Mouse (Mus musculus) liver, postnatal 0 days (tissue): Measurements from ENCODE around the gene Rexo2. TPM values are rescaled to one million over a fixed set of nuclear protein-coding genes. Genes with fewer than 3 reads are reported as not detected.

Source experiments
- ATAC-seq: fragments of 200-750 bp; cut with Nextera tagmentation; 2 replicates; pipeline ENCODE4 v1.8.0; 2017; ENCODE audit warnings: mild to moderate bottlenecking, moderate library complexity
- DNase-seq: peaks from one replicate; pipeline ENCODE4 v3.0.0-alpha.2; 2016
- H3K27ac ChIP-seq: fragments of 300-500 bp; sonication (generic); 2 replicates; pipeline ENCODE4 v1.5.1; 2014; ENCODE audit warnings: antibody characterized with exemption, moderate library complexity, mild to moderate bottlenecking, low read depth
- H3K27me3 ChIP-seq: fragments of 300-500 bp; sonication (generic); 2 replicates; pipeline ENCODE4 v1.6.1; 2014; ENCODE audit warnings: low read length, control low read depth, mixed read lengths; ENCODE audit not compliant: insufficient read depth
- H3K36me3 ChIP-seq: fragments of 300-500 bp; sonication (generic); replicated peaks from 2 replicates; pipeline ENCODE4 v1.6.1; 2014; ENCODE audit warnings: mild to moderate bottlenecking, control low read depth, low read length, moderate library complexity, mixed read lengths; ENCODE audit not compliant: insufficient read depth
- H3K4me1 ChIP-seq: fragments of 300-500 bp; sonication (generic); 2 replicates; pipeline ENCODE4 v1.6.1; 2014; ENCODE audit warnings: antibody characterized with exemption, mild to moderate bottlenecking, control low read depth; ENCODE audit not compliant: insufficient read depth
- H3K4me2 ChIP-seq: fragments of 300-500 bp; sonication (generic); 2 replicates; pipeline ENCODE4 v1.6.1; 2014; ENCODE audit warnings: low read depth, mild to moderate bottlenecking, low read length, moderate library complexity, mixed read lengths
- H3K4me3 ChIP-seq: fragments of 300-500 bp; sonication (generic); 2 replicates; pipeline ENCODE4 v1.5.1; 2014; ENCODE audit warnings: low read depth, low read length
- H3K9ac ChIP-seq: fragments of 300-500 bp; sonication (generic); replicated peaks from 2 replicates; pipeline ENCODE4 v1.6.1; 2014; ENCODE audit warnings: mild to moderate bottlenecking, moderate library complexity
- H3K9me3 ChIP-seq: fragments of 300-500 bp; sonication (generic); 2 replicates; pipeline ENCODE4 v1.6.1; 2016; ENCODE audit warnings: mild to moderate bottlenecking, control low read depth, low read length, mixed read lengths
- CTCF ChIP-seq: sonication (generic); IDR thresholded peaks from 2 replicates; pipeline ENCODE4 v1.5.1; 2016; ENCODE audit warnings: antibody characterized with exemption, low read depth
- EP300 ChIP-seq: IDR thresholded peaks from 2 replicates; pipeline ENCODE4 v1.6.1; 2016; ENCODE audit warnings: antibody characterized with exemption, low read depth, mild to moderate bottlenecking
- WGBS: fragments of 180-500 bp; shearing (Covaris S2); extraction: QIAGEN DNeasy Blood & Tissue Kit; methylation state at CpG from one replicate; pipeline ENCODE4 v1.1.7; 2014; ENCODE audit not compliant: insufficient replicate concordance; 5-methylcytosine and 5-hydroxymethylcytosine counted together
- polyA plus RNA-seq: library from polyadenylated mRNA; unstranded; fragments of >200 nt; fragmentation: Nextera tagmentation; extraction: Ambion mirVana; gene quantifications from 2 replicates; pipeline ENCODE4 v1.2.1, GENCODE M21; 2015

The Rexo2 gene
- polyA plus RNA-seq, 1 experiment from 2014 or later, result 65.9 TPM

DNA sequence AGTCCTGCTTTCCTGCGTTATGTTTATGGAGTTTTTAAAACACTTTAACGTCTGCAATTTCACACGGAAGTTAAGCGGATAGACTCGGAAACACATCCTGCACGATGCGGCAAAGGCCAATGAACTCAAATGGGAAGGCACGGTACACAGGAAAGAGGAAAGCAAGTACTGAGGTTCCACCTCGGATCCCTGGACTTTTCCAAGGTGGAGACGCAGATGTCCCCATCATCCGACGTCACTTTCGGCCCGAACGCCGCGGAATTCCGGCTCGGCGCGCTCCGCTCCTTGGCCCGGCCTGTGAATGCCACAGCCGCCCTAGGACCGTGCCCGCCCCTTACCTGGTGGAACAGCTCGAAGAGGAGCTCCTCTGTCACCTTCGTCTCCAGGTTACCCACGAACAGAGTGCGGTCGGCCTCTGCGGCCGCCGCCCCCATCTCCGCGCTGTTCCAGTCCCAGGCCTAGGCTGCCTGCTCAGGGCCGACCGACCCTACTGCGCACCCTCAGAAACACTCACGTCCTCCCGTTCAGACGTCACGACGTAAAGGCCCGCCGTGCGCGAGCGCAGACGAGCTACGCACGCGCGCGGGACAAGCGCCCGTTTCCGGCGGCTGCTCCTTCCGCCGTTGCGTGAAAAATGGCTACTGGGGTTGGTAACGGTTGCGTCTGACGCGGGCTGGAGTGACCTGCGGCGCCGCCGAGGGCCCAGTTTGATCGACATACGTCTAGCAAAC is 14.6 kb upstream of the Rexo2 start, which contains the start of the genes Rbm7 and Gm5617:
Gene Rbm7, minus strand, starts transcription at position 483 of the 731 bp plus-strand sequence.
Gene Gm5617, plus strand, starts transcription at position 626 of the 731 bp plus-strand sequence.
- peak within 1 kb of the TSS; percentile 84 for H3K4me2 ChIP-seq
- peak; percentile 100 for ATAC-seq
- WGBS, result under 1% methylated on average over 71 of the region's 72 CpGs
- H3K4me3 ChIP-seq, result peak within 1 kb of the TSS; percentile 77
- H3K27ac ChIP-seq, result peak within 1 kb of the TSS; percentile 92
- H3K9me3 ChIP-seq, result no peaks in the 10 kb centered on the region
- peak; percentile 94 for DNase-seq
- H3K9ac ChIP-seq, result peak within 1 kb of the TSS; percentile 81
- H3K36me3 ChIP-seq, result peaks cover 36% of the 10 kb centered on the region
- TF ChIP-seq EP300 (no peak), CTCF (no peak)
- H3K4me1 ChIP-seq, result peaks cover 22% of the 10 kb centered on the region
- H3K27me3 ChIP-seq, result no peaks in the 10 kb centered on the region

DNA sequence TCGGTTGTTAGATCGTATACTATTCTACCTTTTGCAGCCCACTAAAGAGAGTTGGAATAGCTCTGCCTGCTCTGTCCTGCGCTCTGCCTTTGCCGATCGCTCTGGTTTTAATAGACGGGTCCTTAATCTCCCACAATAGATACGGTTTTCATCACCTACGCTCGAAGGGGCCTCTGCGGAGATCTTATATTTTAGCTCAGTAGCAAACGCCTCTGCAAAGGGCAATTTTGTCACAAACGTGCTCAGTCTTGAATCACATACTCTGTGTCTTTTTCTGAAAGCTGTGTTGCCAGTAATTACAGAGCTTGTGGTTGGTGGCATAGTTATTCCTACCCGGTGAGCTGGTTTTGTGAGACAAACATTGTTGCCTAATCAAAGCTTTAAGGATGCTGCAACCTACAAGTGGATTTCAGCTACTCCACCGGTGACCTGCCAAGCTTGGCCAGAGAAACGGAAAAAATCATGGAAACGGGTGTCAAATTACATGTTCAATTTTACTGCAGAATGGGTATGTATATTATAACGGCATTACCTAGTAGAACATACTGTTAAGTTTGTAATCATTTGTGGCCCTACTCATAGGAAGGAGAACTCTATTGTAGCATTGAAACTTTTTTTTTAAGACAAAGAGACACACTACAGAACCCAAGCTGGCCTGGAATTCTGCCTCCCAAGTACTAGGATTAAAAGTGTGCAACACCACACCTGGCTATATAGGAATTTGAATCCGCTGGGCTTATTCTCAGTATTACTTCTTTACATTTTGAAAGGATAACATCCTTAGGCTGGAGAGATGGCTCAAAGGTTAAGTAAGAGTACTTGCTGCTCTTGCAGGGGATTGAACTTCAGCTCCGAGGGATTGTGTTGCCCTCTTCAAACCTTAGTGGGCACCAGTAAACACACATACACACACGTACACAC is 1.1 kb upstream of the Rexo2 start:
- H3K4me2 ChIP-seq, result peak overlapping the region; percentile 95
- H3K4me1 ChIP-seq, result peaks cover 7% of the 10 kb centered on the region; the same call in 1 of the 2 replicates
- DNase-seq (no peak), ATAC-seq (no peak)
- 0 out of 2 replicates have a peak overlapping the region, but pooled peaks have one; percentile 9 for H3K9ac ChIP-seq
- no peak overlapping the region for H3K27ac ChIP-seq
- WGBS, result 40% methylated on average over 20 of the region's 20 CpGs
- no peaks in the 10 kb centered on the region for H3K27me3 ChIP-seq
- H3K4me3 ChIP-seq, result peak overlapping the region; percentile 82
- no peak for TF ChIP-seq EP300
- TF ChIP-seq CTCF, result no peak
- H3K36me3 ChIP-seq, result peaks cover 5% of the 10 kb centered on the region; the same call in 1 of the 2 replicates
- H3K9me3 ChIP-seq, result no peaks in the 10 kb centered on the region

DNA sequence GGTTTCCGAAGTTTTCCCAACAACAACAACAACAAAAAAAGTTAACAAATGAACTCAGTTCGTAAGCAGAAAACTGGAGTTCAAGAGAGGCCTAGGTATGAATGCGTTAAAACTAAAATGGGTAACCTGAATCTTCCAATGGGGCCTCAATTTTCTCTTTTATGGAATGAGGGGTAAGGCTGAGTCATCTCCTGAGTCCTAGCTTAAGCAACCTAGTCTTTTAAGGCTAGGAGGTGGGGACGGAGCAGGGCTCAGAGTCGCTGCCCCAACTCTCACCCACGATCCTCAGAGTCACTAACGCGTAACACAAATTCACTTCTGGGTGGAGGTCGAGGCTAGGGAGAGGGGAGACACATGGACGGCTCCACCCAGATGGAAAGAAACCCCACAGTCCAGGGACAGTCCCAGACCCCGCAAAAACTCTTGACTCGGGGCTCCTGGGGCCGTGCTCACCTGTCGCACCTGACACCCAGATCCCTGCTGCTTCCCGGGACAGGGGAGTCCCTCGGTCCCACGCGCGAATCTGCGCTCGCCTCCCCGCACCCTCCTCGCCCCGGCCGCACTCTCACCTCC is 499 bp downstream of the Rexo2 start:
- ATAC-seq, result peak; percentile 20
- Histone ChIP-seq H3K36me3 (peaks cover 5% of the 10 kb centered on the region; the same call in 1 of the 2 replicates), H3K27me3 (no peaks in the 10 kb centered on the region), H3K27ac (peak overlapping the region; percentile 58), H3K9ac (peak overlapping the region; percentile 82), H3K4me1 (peaks cover 7% of the 10 kb centered on the region; the same call in 1 of the 2 replicates), H3K4me3 (peak overlapping the region; percentile 82), H3K4me2 (peak overlapping the region; percentile 95), H3K9me3 (no peaks in the 10 kb centered on the region)
- DNase-seq, result no peak
- TF ChIP-seq EP300, result no peak
- no peak for TF ChIP-seq CTCF
- WGBS, result 6% methylated on average over 22 of the region's 25 CpGs

DNA sequence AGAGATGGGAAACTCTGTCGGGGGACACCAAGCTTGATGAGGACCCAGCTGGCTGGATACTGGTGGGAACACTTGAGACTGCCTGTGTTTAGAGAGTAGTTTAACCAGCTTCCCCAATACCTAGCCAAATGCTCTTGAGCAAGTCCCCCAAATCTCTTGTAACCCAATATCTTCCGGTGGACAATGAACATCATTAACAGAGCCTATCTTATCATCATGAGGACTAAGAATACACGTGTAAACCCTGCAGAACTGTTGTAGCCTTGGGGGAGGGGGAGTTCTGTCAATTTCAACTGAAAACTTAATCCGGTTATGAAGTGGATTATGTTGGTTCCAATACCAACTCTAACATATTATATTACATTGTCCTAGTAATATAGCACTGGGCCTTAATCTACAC is 1.6 kb downstream of the Rexo2 start:
- H3K9me3 ChIP-seq, result no peaks in the 10 kb centered on the region
- peaks cover 9% of the 10 kb centered on the region; the same call in 1 of the 2 replicates for H3K36me3 ChIP-seq
- H3K4me2 ChIP-seq, result no peak overlapping the region
- ATAC-seq (no peak), DNase-seq (no peak)
- H3K4me3 ChIP-seq, result no peak overlapping the region
- no peaks in the 10 kb centered on the region for H3K27me3 ChIP-seq
- WGBS, result 73% methylated on average over 4 of the region's 4 CpGs
- TF ChIP-seq CTCF, result no peak
- no peak for TF ChIP-seq EP300
- peaks cover 7% of the 10 kb centered on the region; the same call in 1 of the 2 replicates for H3K4me1 ChIP-seq
- H3K9ac ChIP-seq, result no peak overlapping the region
- H3K27ac ChIP-seq, result no peak overlapping the region

DNA sequence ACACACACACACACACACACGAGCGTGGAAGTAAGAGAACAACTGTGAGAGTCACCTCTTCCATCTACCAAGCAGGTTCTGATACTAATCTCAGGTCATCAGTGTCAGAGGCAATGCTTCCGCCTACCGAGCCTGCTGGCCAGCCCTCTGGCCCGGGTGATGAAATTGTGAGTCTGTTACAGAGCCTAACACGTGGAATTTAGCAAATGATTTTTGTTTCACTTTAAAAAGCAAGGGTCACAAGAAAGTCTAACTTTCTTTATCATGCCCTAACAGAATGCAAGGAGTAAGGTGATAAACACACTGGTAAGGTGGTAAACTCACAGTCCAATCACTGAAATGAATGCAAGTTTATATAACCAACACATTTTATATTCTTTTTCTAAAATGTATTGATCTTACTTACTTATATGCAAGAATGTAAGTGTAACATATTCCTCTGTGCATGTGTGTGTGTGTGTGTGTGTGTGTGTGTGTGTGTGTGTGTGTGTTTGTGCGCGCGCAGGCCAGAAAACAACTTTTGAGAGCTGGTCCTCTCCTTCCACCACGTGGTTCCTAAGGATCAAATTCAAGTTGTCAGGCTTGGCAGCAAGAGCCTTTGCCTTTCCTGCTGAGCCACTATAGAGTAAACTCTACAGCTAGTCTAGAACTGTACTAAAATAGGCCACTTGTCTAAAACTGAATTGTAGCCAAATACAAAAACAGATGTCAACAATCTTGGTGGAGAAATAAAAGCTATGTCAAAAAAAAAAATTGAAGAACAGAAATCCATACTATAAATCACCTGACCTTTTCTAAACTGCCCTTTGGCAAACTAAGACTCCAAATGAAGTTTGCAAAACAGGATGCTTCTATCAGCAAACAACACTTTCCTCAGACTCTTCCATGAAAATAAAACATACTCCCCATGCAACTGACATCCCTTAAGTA is 3.9 kb downstream of the Rexo2 start:
- H3K9me3 ChIP-seq, result no peaks in the 10 kb centered on the region
- H3K27me3 ChIP-seq, result no peaks in the 10 kb centered on the region
- peaks cover 7% of the 10 kb centered on the region; the same call in 1 of the 2 replicates for H3K4me1 ChIP-seq
- no peak overlapping the region for H3K4me2 ChIP-seq
- H3K27ac ChIP-seq, result no peak overlapping the region
- TF ChIP-seq CTCF (no peak), EP300 (no peak)
- no peak overlapping the region for H3K9ac ChIP-seq
- no peak for DNase-seq
- 79% methylated on average over 10 of the region's 10 CpGs for WGBS
- H3K36me3 ChIP-seq, result peaks cover 14% of the 10 kb centered on the region
- no peak overlapping the region for H3K4me3 ChIP-seq
- no peak for ATAC-seq
